Mouse (Mus musculus): ENCODE data around the gene Sfxn2. TPM values are rescaled to one million over a fixed set of nuclear protein-coding genes. Genes with fewer than 3 reads are reported as not detected.

The Sfxn2 gene
- polyA plus RNA-seq, 2 experiments: 22.0 to 26.7 TPM

DNA sequence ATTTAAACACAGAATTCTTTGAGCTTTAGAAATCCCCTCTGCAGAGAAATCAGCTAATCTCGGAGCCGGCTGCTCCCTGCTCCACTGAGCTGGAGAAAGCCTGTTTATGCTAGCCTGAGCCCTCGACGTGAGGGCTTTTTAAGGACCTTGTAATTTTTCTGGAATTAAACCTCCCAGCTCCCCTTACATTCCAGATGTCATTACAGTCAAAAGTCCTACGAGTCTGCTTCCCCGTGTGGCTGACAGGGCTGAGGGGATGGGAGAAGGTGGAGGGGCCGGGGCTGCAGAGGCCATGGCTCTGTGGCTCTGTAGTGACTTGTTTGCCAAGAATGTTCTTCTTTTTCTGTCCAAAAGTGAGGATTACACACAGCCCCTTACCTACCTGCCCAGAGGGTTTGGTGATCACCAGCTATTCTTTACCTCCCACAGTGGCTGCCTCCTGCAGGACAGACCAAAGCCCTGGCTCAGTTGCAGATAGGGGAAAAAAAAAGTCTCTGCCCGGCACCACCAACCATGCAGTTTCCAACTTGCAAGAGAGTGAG, 42.6 kb upstream of the Sfxn2 start:
- Histone ChIP-seq H3K4me2 (replicated peaks; ENCODE audit: low read depth, low read length, severe bottlenecking) (0 out of 2 replicates have a peak overlapping the region, but pooled peaks have one; percentile 49), H3K36me3 (ENCODE audit: control insufficient read depth, insufficient read depth, low read length) (peaks cover 8% of the 10 kb centered on the region), H3K4me1 (ENCODE audit: control insufficient read depth, insufficient read depth, low read length) (peaks cover 70% of the 10 kb centered on the region), H3K9ac (ENCODE audit: low read depth, low read length, severe bottlenecking) (no peak overlapping the region), H3K4me3 (replicated peaks; ENCODE audit: low read length) (no peak overlapping the region), H3K9me3 (ENCODE audit: control insufficient read depth, low read length) (no peaks in the 10 kb centered on the region), H3K27me3 (ENCODE audit: control insufficient read depth, insufficient read depth, low read length) (no peaks in the 10 kb centered on the region), H3K27ac (replicated peaks; ENCODE audit: low read depth, low read length) (peak overlapping the region; percentile 50)
- ATAC-seq (ENCODE audit: low FRiP score, low read depth): peak; percentile 31; the same call in 1 of the 2 replicates
- WGBS: 11% methylated on average over 8 of the region's 8 CpGs
- no peak for TF ChIP-seq POLR2A (IDR thresholded peaks at IDR 0.05; ENCODE audit: borderline replicate concordance, extremely low read depth, insufficient read depth, insufficient read length)
- DNase-seq (ENCODE audit: low spot score): peak; percentile 42

- WGBS: 8% methylated on average over 16 of the region's 16 CpGs
- H3K9ac ChIP-seq (ENCODE audit: low read depth, low read length, severe bottlenecking): no peak overlapping the region
- H3K27me3 ChIP-seq (ENCODE audit: control insufficient read depth, insufficient read depth, low read length): no peaks in the 10 kb centered on the region
- peaks cover 62% of the 10 kb centered on the region for H3K4me1 ChIP-seq (ENCODE audit: control insufficient read depth, insufficient read depth, low read length)
- no peaks in the 10 kb centered on the region for H3K9me3 ChIP-seq (ENCODE audit: control insufficient read depth, low read length)
- peak; percentile 38; the same call in 1 of the 2 replicates for ATAC-seq (ENCODE audit: low FRiP score, low read depth)
- peak; percentile 46 for DNase-seq (ENCODE audit: low spot score)
- TF ChIP-seq POLR2A (IDR thresholded peaks at IDR 0.05; ENCODE audit: borderline replicate concordance, extremely low read depth, insufficient read depth, insufficient read length): no peak
- H3K4me2 ChIP-seq (replicated peaks; ENCODE audit: low read depth, low read length, severe bottlenecking): peak overlapping the region; percentile 26; the same call in 1 of the 2 replicates
- H3K36me3 ChIP-seq (ENCODE audit: control insufficient read depth, insufficient read depth, low read length): peaks cover 12% of the 10 kb centered on the region
- H3K27ac ChIP-seq (replicated peaks; ENCODE audit: low read depth, low read length): peak overlapping the region; percentile 50
- H3K4me3 ChIP-seq (replicated peaks; ENCODE audit: low read length): no peak overlapping the region
Measured at GRCm38 (mm10) chr19:46531071-46532030, 41.8 kb upstream of the Sfxn2 start.

DNA sequence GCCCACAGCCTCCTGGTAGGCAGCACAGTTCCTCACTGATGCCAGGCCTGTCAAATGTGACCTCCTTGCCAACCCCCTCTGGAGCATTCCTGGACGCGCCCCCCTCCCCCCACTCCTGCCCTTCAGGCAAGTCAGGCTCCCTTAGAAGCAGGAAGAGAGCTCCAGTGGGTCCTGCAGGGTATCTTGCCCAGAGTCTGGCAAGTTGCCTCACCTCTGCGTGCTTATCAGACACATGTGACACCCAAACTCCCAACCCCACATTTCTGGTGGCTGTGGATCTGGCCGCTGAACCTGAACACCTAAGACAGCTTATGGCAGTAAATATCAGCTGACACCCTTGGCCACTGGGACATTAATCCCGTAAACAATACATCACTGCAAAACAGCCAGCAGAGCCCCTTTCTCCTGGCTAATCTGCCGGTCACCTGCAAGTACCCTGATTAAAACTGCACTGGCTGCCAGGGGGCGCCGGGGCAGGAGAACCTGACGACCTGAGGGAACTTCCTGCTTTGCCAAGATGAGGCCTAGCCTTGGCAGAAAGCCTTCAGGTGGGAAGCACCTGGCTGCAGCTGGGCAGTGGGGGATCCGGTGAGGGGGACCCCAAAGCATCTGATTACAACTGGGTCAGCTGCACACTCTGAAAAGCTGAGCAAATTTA, 41.0 kb upstream of the Sfxn2 start:
- 14% methylated on average over 10 of the region's 10 CpGs for WGBS
- Histone ChIP-seq H3K9me3 (ENCODE audit: control insufficient read depth, low read length) (no peaks in the 10 kb centered on the region), H3K9ac (ENCODE audit: low read depth, low read length, severe bottlenecking) (no peak overlapping the region), H3K27me3 (ENCODE audit: control insufficient read depth, insufficient read depth, low read length) (no peaks in the 10 kb centered on the region), H3K36me3 (ENCODE audit: control insufficient read depth, insufficient read depth, low read length) (peaks cover 16% of the 10 kb centered on the region), H3K4me3 (replicated peaks; ENCODE audit: low read length) (no peak overlapping the region), H3K27ac (replicated peaks; ENCODE audit: low read depth, low read length) (0 out of 2 replicates have a peak overlapping the region, but pooled peaks have one; percentile 26), H3K4me1 (ENCODE audit: control insufficient read depth, insufficient read depth, low read length) (peaks cover 56% of the 10 kb centered on the region), H3K4me2 (replicated peaks; ENCODE audit: low read depth, low read length, severe bottlenecking) (no peak overlapping the region; the same call in 1 of the 2 replicates)
- no peak for DNase-seq (ENCODE audit: low spot score)
- no peak for ATAC-seq (ENCODE audit: low FRiP score, low read depth)
- TF ChIP-seq POLR2A (IDR thresholded peaks at IDR 0.05; ENCODE audit: borderline replicate concordance, extremely low read depth, insufficient read depth, insufficient read length): no peak

DNA sequence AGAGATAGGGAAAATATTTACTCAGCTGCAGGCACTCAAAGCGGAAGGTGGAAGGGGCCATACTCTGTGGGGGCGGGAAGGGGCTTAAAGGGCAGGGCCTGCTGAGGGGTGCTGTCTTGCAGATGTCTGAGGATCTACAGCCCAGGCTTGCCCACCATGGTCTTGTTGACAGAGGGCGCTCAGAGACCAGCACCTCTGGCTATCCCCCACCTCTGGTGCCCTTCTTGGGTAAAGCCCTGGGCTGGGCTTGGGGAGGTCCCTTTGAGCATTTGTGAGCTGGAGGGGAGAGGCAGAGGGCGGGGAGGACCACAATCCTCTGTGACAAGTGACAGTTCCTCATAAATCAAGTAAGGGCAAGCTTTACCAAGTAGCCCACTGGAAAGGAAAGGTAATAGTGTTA, 40.1 kb upstream of the Sfxn2 start:
- peaks cover 51% of the 10 kb centered on the region for H3K4me1 ChIP-seq (ENCODE audit: control insufficient read depth, insufficient read depth, low read length)
- WGBS: 52% methylated on average over 4 of the region's 4 CpGs
- no peak for ATAC-seq (ENCODE audit: low FRiP score, low read depth)
- no peak overlapping the region for H3K4me3 ChIP-seq (replicated peaks; ENCODE audit: low read length)
- H3K4me2 ChIP-seq (replicated peaks; ENCODE audit: low read depth, low read length, severe bottlenecking): no peak overlapping the region
- TF ChIP-seq POLR2A (IDR thresholded peaks at IDR 0.05; ENCODE audit: borderline replicate concordance, extremely low read depth, insufficient read depth, insufficient read length): no peak
- H3K36me3 ChIP-seq (ENCODE audit: control insufficient read depth, insufficient read depth, low read length): peaks cover 16% of the 10 kb centered on the region
- H3K9ac ChIP-seq (ENCODE audit: low read depth, low read length, severe bottlenecking): no peak overlapping the region
- no peak for DNase-seq (ENCODE audit: low spot score)
- H3K27me3 ChIP-seq (ENCODE audit: control insufficient read depth, insufficient read depth, low read length): no peaks in the 10 kb centered on the region
- H3K27ac ChIP-seq (replicated peaks; ENCODE audit: low read depth, low read length): no peak overlapping the region
- H3K9me3 ChIP-seq (ENCODE audit: control insufficient read depth, low read length): no peaks in the 10 kb centered on the region

GRCm38 (mm10) chr19:46533525-46533924, 39.6 kb upstream of the Sfxn2 start:
- Histone ChIP-seq H3K4me1 (ENCODE audit: control insufficient read depth, insufficient read depth, low read length) (peaks cover 47% of the 10 kb centered on the region), H3K9me3 (ENCODE audit: control insufficient read depth, low read length) (no peaks in the 10 kb centered on the region), H3K36me3 (ENCODE audit: control insufficient read depth, insufficient read depth, low read length) (peaks cover 18% of the 10 kb centered on the region), H3K4me3 (replicated peaks; ENCODE audit: low read length) (no peak overlapping the region), H3K27me3 (ENCODE audit: control insufficient read depth, insufficient read depth, low read length) (no peaks in the 10 kb centered on the region), H3K4me2 (replicated peaks; ENCODE audit: low read depth, low read length, severe bottlenecking) (no peak overlapping the region), H3K27ac (replicated peaks; ENCODE audit: low read depth, low read length) (no peak overlapping the region), H3K9ac (ENCODE audit: low read depth, low read length, severe bottlenecking) (no peak overlapping the region)
- ATAC-seq (ENCODE audit: low FRiP score, low read depth) (no peak), DNase-seq (ENCODE audit: low spot score) (no peak)
- TF ChIP-seq POLR2A (IDR thresholded peaks at IDR 0.05; ENCODE audit: borderline replicate concordance, extremely low read depth, insufficient read depth, insufficient read length): no peak
- 55% methylated on average over 5 of the region's 5 CpGs for WGBS
